Mouse (Mus musculus) E14TG2a.4 (cell line): ENCODE measurements around the gene Tmem198.

Experiments used
- H3K27me3 ChIP-seq: 2 replicates; pipeline ENCODE4 v1.6.1; 2014; ENCODE audit warnings: low read length, control low read depth; ENCODE audit not compliant: insufficient read depth
- H3K36me3 ChIP-seq: 2 replicates; pipeline ENCODE4 v1.6.1; 2014; ENCODE audit warnings: low read length, control low read depth; ENCODE audit not compliant: insufficient read depth
- H3K4me1 ChIP-seq: replicated peaks from 2 replicates; pipeline ENCODE4 v1.6.1; 2014; ENCODE audit warnings: low read depth, low read length, control low read depth
- H3K4me3 ChIP-seq: replicated peaks from 2 replicates; pipeline ENCODE4 v1.5.1; 2014; ENCODE audit warnings: mild to moderate bottlenecking, low read length
- H3K9me3 ChIP-seq: 2 replicates; pipeline ENCODE4 v1.6.1; 2014; ENCODE audit warnings: low read length, control low read depth
- CTCF ChIP-seq: conservative IDR thresholded peaks from 2 replicates; pipeline ENCODE4 v1.5.1; 2014; ENCODE audit warnings: low read length
- NANOG ChIP-seq: IDR thresholded peaks from 2 replicates; pipeline ENCODE4 v1.6.1; 2014; ENCODE audit warnings: borderline replicate concordance, low read length, mixed read lengths
- POU5F1 ChIP-seq: IDR thresholded peaks from 2 replicates; pipeline ENCODE4 v1.6.1; 2014; ENCODE audit warnings: low read length, borderline replicate concordance

Tmem198 gene

DNA sequence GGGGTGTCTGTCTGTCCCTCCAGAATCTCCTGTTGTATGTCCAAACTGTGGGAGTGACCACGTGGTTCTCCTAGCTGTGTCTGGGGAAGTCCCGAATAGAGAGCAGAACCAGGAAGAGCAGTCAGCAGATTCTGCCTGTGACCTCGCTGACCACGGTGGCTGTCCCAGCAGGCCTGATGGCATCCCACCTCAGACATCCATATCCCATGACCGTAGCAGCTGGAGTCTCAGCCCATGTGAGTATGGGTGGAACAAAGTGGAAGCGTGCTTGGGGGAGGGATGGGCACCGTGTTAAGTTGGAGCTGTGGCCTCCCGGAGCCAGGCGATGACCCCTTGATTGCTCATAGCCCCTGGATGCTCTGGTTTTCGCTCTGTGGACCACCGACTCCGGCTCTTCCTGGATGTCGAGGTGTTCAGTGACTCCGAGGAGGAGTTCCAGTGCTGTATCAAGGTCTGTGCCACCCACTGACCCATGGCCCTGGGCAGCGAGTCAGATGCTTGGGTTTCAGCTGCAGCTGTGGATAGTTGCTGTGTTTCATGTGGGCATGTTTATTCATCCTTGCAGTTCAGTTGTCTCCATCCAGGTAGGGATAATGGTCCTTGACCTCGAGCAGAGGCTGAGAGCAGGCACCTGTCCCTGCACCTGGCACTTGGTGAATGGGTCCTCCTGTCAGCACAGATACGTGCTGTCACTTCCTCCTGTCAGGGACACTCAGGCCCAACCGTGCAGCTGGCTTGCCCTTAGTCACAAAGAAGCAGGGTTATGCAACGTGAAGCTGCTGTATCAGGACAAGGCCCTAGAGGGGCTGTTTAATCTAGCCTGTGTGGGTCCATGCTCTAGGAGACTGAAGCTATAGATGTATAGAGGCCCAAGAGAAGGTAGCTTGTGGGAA is 53.2 kb downstream of the Tmem198 start:
- Histone ChIP-seq H3K9me3 (no peaks in the 10 kb centered on the region), H3K4me1 (peaks cover 27% of the 10 kb centered on the region), H3K4me3 (no peak overlapping the region), H3K27me3 (no peaks in the 10 kb centered on the region), H3K36me3 (peaks cover 93% of the 10 kb centered on the region)
- TF ChIP-seq CTCF: no peak
- TF ChIP-seq POU5F1: no peak
- no peak for TF ChIP-seq NANOG

DNA sequence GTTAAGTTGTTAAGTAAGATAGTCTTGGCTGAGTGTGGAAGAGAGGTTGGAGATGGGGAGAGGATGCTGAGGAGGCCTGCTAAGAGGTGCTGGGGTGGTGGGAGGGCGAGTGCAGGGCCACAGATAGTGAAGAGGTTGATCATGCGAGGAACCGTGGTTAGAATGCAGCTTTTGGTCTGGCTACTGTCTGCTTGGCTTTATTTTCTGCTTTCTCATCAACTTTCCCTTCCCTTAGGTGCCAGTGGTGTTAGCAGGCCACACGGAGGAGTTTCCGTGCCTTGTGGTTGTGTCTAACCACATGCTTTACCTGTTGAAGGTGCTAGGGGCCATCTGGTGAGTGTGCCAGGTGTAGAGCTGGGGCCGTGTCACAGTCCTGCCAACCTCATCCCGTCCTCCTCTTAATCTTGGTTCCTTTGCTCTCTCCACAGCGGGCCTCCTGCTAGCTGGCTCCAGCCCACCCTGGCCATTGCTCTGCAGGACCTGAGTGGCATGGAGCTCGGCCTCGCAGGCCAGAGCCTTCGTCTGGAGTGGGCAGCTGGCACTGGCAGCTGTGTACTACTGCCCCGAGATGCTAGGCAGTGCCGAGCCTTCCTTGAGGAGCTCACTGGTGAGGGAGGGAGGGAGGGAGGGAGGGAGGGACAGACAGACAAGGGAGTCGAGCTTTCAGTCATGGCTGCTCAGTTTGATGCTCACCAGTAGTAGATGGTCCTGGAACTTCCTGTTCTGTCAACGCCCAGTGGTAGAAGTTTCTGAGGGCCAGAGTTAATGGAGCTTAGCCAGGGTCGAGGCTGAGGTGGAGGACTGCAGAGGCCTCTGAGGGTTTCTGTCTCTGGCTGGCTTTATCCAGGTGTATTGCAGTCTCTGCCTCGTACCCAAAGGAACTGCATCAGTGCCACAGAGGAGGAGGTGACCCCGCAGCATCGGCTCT is 54.3 kb downstream of the Tmem198 start:
- Histone ChIP-seq H3K9me3 (no peaks in the 10 kb centered on the region), H3K4me1 (peaks cover 21% of the 10 kb centered on the region), H3K36me3 (peaks cover 85% of the 10 kb centered on the region), H3K4me3 (no peak overlapping the region), H3K27me3 (no peaks in the 10 kb centered on the region)
- TF ChIP-seq CTCF (no peak), POU5F1 (no peak)
